Mouse (Mus musculus) kidney, embryonic 16.5 days (tissue): Measurements from ENCODE around the gene Mmp15. TPM values are rescaled to one million over a fixed set of nuclear protein-coding genes. Genes with fewer than 3 reads are reported as not detected.

Experiments used
- ATAC-seq: fragments of 200-750 bp; cut with Nextera tagmentation; 2 replicates; pipeline ENCODE4 v1.8.0; 2017; ENCODE audit warnings: moderate TSS enrichment; ENCODE audit not compliant: low FRiP score, low TSS enrichment
- H3K27ac ChIP-seq: fragments of 300-500 bp; sonication (generic); 2 replicates; pipeline ENCODE4 v1.5.1; 2014; ENCODE audit warnings: low read length
- H3K27me3 ChIP-seq: fragments of 300-500 bp; sonication (generic); 2 replicates; pipeline ENCODE4 v1.6.1; 2014; ENCODE audit warnings: low read length, control low read depth, mixed read lengths; ENCODE audit not compliant: insufficient read depth
- H3K36me3 ChIP-seq: fragments of 300-500 bp; sonication (generic); 2 replicates; pipeline ENCODE4 v1.6.1; 2014; ENCODE audit warnings: low read length, control low read depth, mixed read lengths; ENCODE audit not compliant: insufficient read depth
- H3K4me1 ChIP-seq: fragments of 300-500 bp; sonication (generic); 2 replicates; pipeline ENCODE4 v1.6.1; 2014; ENCODE audit warnings: low read length, control low read depth, mixed read lengths; ENCODE audit not compliant: insufficient read depth
- H3K4me2 ChIP-seq: fragments of 300-500 bp; sonication (generic); replicated peaks from 2 replicates; pipeline ENCODE4 v1.6.1; 2014; ENCODE audit warnings: low read depth, low read length
- H3K4me3 ChIP-seq: fragments of 300-500 bp; sonication (generic); 2 replicates; pipeline ENCODE4 v1.5.1; 2014; ENCODE audit warnings: mild to moderate bottlenecking, low read length
- H3K9ac ChIP-seq: fragments of 300-500 bp; sonication (generic); replicated peaks from 2 replicates; pipeline ENCODE4 v1.6.1; 2014; ENCODE audit warnings: low read length
- H3K9me3 ChIP-seq: fragments of 300-500 bp; sonication (generic); 2 replicates; pipeline ENCODE4 v1.6.1; 2016; ENCODE audit warnings: low read length, control low read depth
- WGBS: fragments of 180-500 bp; shearing (Covaris S2); extraction: QIAGEN DNeasy Blood & Tissue Kit; methylation state at CpG from one replicate; pipeline ENCODE4 v1.1.7; 2014; 5-methylcytosine and 5-hydroxymethylcytosine counted together
- polyA plus RNA-seq: library from polyadenylated mRNA; unstranded; fragments of >200 nt; fragmentation: Nextera tagmentation; extraction: Ambion mirVana; gene quantifications from 2 replicates; pipeline ENCODE4 v1.2.1, GENCODE M21; 2015

Gene Mmp15
- polyA plus RNA-seq, 1 experiment from 2014 or later, result 9.4 TPM

GRCm38 (mm10) chr8:95335706-95336105, 16.4 kb upstream of the Mmp15 start:
- no peak overlapping the region for H3K9ac ChIP-seq
- H3K4me3 ChIP-seq, result no peak overlapping the region
- H3K27ac ChIP-seq, result no peak overlapping the region
- WGBS, result 88% methylated on average over 1 of the region's 1 CpGs
- H3K4me1 ChIP-seq, result peaks cover 10% of the 10 kb centered on the region
- no peaks in the 10 kb centered on the region for H3K27me3 ChIP-seq
- H3K9me3 ChIP-seq, result no peaks in the 10 kb centered on the region
- ATAC-seq, result no peak
- H3K36me3 ChIP-seq, result peaks cover 24% of the 10 kb centered on the region; the same call in 1 of the 2 replicates
- no peak overlapping the region for H3K4me2 ChIP-seq

GRCm38 (mm10) chr8:95336363-95336762, 15.7 kb upstream of the Mmp15 start:
- Histone ChIP-seq H3K27ac (no peak overlapping the region), H3K27me3 (no peaks in the 10 kb centered on the region), H3K4me1 (peaks cover 8% of the 10 kb centered on the region), H3K9me3 (no peaks in the 10 kb centered on the region), H3K4me3 (no peak overlapping the region), H3K9ac (no peak overlapping the region), H3K36me3 (peaks cover 25% of the 10 kb centered on the region; the same call in 1 of the 2 replicates), H3K4me2 (no peak overlapping the region)
- no peak for ATAC-seq

GRCm38 (mm10) chr8:95341721-95342120, 10.3 kb upstream of the Mmp15 start:
- no peak overlapping the region for H3K9ac ChIP-seq
- ATAC-seq, result no peak
- 65% methylated on average over 5 of the region's 5 CpGs for WGBS
- H3K9me3 ChIP-seq, result no peaks in the 10 kb centered on the region
- no peaks in the 10 kb centered on the region for H3K27me3 ChIP-seq
- H3K27ac ChIP-seq, result no peak overlapping the region
- no peak overlapping the region for H3K4me2 ChIP-seq
- H3K4me3 ChIP-seq, result no peak overlapping the region
- H3K36me3 ChIP-seq, result peaks cover 36% of the 10 kb centered on the region; the same call in 1 of the 2 replicates
- no peaks in the 10 kb centered on the region; the same call in 1 of the 2 replicates for H3K4me1 ChIP-seq

GRCm38 (mm10) chr8:95344668-95345067, 7.4 kb upstream of the Mmp15 start:
- H3K36me3 ChIP-seq, result peaks cover 32% of the 10 kb centered on the region; the same call in 1 of the 2 replicates
- 81% methylated on average over 6 of the region's 6 CpGs for WGBS
- no peak overlapping the region for H3K4me2 ChIP-seq
- no peak for ATAC-seq
- peaks cover 12% of the 10 kb centered on the region for H3K4me1 ChIP-seq
- H3K9me3 ChIP-seq, result no peaks in the 10 kb centered on the region
- H3K27me3 ChIP-seq, result no peaks in the 10 kb centered on the region
- no peak overlapping the region for H3K4me3 ChIP-seq
- no peak overlapping the region for H3K27ac ChIP-seq
- no peak overlapping the region for H3K9ac ChIP-seq

GRCm38 (mm10) chr8:95346643-95347545, 5.2 kb upstream of the Mmp15 start:
- Histone ChIP-seq H3K9me3 (no peaks in the 10 kb centered on the region), H3K4me3 (no peak overlapping the region), H3K4me2 (no peak overlapping the region), H3K36me3 (peaks cover 27% of the 10 kb centered on the region; the same call in 1 of the 2 replicates), H3K27me3 (peaks cover 2% of the 10 kb centered on the region; the same call in 1 of the 2 replicates), H3K4me1 (peaks cover 17% of the 10 kb centered on the region), H3K27ac (no peak overlapping the region), H3K9ac (no peak overlapping the region)
- WGBS, result 13% methylated on average over 8 of the region's 8 CpGs
- ATAC-seq, result peak; percentile 47

- H3K27me3 ChIP-seq, result peaks cover 2% of the 10 kb centered on the region; the same call in 1 of the 2 replicates
- H3K36me3 ChIP-seq, result peaks cover 25% of the 10 kb centered on the region; the same call in 1 of the 2 replicates
- peaks cover 24% of the 10 kb centered on the region for H3K4me1 ChIP-seq
- WGBS, result 95% methylated on average over 2 of the region's 2 CpGs
- H3K9me3 ChIP-seq, result no peaks in the 10 kb centered on the region
- H3K4me3 ChIP-seq, result no peak overlapping the region
- no peak overlapping the region for H3K9ac ChIP-seq
- no peak for ATAC-seq
- no peak overlapping the region for H3K4me2 ChIP-seq
- H3K27ac ChIP-seq, result no peak overlapping the region
Measured at GRCm38 (mm10) chr8:95348356-95348755, 3.7 kb upstream of the Mmp15 start.

GRCm38 (mm10) chr8:95348811-95349630, 3.0 kb upstream of the Mmp15 start:
- Histone ChIP-seq H3K27me3 (peaks cover 2% of the 10 kb centered on the region; the same call in 1 of the 2 replicates), H3K27ac (no peak overlapping the region), H3K9ac (no peak overlapping the region), H3K4me1 (peaks cover 30% of the 10 kb centered on the region), H3K4me2 (no peak overlapping the region), H3K9me3 (no peaks in the 10 kb centered on the region), H3K36me3 (peaks cover 22% of the 10 kb centered on the region; the same call in 1 of the 2 replicates), H3K4me3 (no peak overlapping the region)
- WGBS, result 67% methylated on average over 18 of the region's 19 CpGs
- ATAC-seq, result no peak

- H3K36me3 ChIP-seq, result 0 out of 2 replicates have a peak, but pooled peaks cover 3% of the 10 kb centered on the region
- H3K4me2 ChIP-seq, result peak overlapping the region; percentile 98
- 2% methylated on average over 15 of the region's 15 CpGs for WGBS
- H3K9ac ChIP-seq, result 0 out of 2 replicates have a peak overlapping the region, but pooled peaks have one; percentile 88
- no peak overlapping the region for H3K27ac ChIP-seq
- peaks cover 2% of the 10 kb centered on the region; the same call in 1 of the 2 replicates for H3K27me3 ChIP-seq
- H3K4me3 ChIP-seq, result peak overlapping the region; percentile 82
- peaks cover 31% of the 10 kb centered on the region for H3K4me1 ChIP-seq
- H3K9me3 ChIP-seq, result no peaks in the 10 kb centered on the region
- peak; percentile 20; the same call in 1 of the 2 replicates for ATAC-seq
Measured at GRCm38 (mm10) chr8:95351461-95351860, 607 bp upstream of the Mmp15 start.
